Mouse (Mus musculus): Measurements from ENCODE around the gene Mettl8. TPM values are rescaled to one million over a fixed set of nuclear protein-coding genes. Genes with fewer than 3 reads are reported as not detected.

Mettl8 gene
- polyA plus RNA-seq, 1 experiment from 2014 or later = 15.7 TPM

DNA sequence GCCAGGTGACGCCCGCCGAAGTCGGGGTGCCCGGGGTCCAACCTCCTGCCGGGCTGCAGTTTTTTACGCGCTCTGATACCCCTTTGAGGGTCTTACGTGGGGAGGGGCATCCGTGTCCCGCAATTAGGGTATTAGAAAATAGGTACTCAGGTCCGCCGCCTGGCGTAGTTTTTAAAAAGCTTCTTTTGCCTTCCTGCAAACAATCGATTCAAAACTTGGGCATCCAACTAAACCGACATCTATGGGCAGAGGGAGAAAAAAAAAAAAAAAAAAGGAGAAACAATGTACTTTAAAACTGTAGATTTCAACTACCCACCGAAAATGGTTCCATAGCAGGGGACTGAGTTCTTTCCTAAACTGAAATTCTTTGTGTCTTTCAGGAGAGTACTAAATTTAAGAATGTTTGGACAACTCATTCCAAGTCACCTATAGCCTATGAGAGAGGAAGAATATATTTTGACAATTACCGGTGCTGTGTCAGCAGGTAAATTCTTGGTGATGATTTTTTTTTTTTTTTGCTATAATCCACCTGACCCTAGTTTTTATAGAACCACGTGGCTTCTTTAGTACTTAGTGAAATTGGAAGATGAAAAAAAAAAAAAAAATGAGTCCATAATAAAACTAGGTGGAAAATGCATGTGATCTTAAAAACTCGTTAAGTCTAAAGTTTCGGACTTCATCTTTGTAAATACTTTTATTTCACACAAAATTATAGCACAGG lies 892 bp upstream of the Mettl8 start:
- Histone ChIP-seq H3K27me3 (ENCODE audit: insufficient read depth, low read length) (no peaks in the 10 kb centered on the region), H3K9ac (ENCODE audit: low read depth, low read length) (peak overlapping the region; percentile 82), H3K4me1 (replicated peaks; ENCODE audit: insufficient read depth, low read length) (no peaks in the 10 kb centered on the region), H3K9me3 (replicated peaks; ENCODE audit: low read length) (no peaks in the 10 kb centered on the region), H3K27ac (peak overlapping the region; percentile 97), H3K4me3 (replicated peaks; ENCODE audit: low read depth, low read length) (peak overlapping the region; percentile 83), H3K36me3 (ENCODE audit: insufficient read depth, low read length) (0 out of 2 replicates have a peak, but pooled peaks cover 4% of the 10 kb centered on the region), H3K4me2 (ENCODE audit: low read length) (peak overlapping the region; percentile 90)
- peak; percentile 23; the same call in 1 of the 2 replicates for TF ChIP-seq CTCF (IDR thresholded peaks at IDR 0.05; ENCODE audit: low read depth)
- DNase-seq (ENCODE audit: low spot score) = no peak
- 11% methylated on average over 21 of the region's 21 CpGs for WGBS
- no peak for ATAC-seq (replicated peaks; ENCODE audit: low FRiP score, low read depth)

DNA sequence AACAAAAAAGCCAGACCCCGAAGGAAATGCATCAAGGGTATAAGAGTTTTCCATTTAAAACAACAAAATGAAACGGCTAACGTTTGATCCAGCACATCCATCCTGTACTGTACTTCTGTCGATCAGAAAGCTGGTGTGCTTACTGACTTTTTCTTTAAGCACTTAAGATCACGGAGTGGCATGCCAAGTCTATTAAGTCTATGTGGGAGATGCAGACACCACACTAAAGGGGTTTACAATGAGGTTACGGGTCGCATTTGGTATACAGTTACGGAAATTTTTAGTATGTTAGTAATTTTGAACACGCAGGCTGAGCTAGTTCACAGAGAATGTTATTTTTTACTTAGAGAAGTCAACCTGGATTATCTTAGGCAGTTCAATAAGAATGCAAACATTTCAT lies 667 bp downstream of the Mettl8 start:
- peak overlapping the region; percentile 82; the same call in 1 of the 2 replicates for H3K9ac ChIP-seq (ENCODE audit: low read depth, low read length)
- no peaks in the 10 kb centered on the region for H3K27me3 ChIP-seq (ENCODE audit: insufficient read depth, low read length)
- ATAC-seq (replicated peaks; ENCODE audit: low FRiP score, low read depth) (no peak), DNase-seq (ENCODE audit: low spot score) (no peak)
- WGBS = 26% methylated on average over 9 of the region's 9 CpGs
- H3K4me3 ChIP-seq (replicated peaks; ENCODE audit: low read depth, low read length) = peak overlapping the region; percentile 83
- peak overlapping the region; percentile 82; the same call in 1 of the 2 replicates for H3K27ac ChIP-seq
- H3K36me3 ChIP-seq (ENCODE audit: insufficient read depth, low read length) = no peaks in the 10 kb centered on the region
- H3K9me3 ChIP-seq (replicated peaks; ENCODE audit: low read length) = no peaks in the 10 kb centered on the region
- H3K4me1 ChIP-seq (replicated peaks; ENCODE audit: insufficient read depth, low read length) = no peaks in the 10 kb centered on the region
- TF ChIP-seq CTCF (IDR thresholded peaks at IDR 0.05; ENCODE audit: low read depth) = no peak
- H3K4me2 ChIP-seq (ENCODE audit: low read length) = peak overlapping the region; percentile 90

DNA sequence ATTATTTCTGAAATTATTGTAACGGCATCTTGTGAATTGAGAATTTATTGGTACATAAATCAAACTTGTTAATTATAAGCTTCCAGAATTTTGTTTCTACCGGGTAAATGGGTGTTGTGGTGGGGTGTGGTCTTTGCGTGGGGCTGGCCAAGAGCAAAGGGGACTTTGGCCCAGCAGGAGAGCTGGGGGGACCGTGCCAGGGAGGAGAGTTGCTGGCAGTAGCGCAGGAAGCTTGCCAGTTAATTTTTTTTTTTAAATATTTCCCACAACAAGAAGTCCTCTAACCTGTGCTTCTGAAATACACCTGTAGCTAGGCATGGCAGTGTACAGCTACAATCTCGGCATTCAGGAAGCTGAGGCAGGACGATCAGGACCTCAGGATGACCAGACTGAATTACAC lies 4.9 kb downstream of the Mettl8 start:
- no peak for ATAC-seq (replicated peaks; ENCODE audit: low FRiP score, low read depth)
- WGBS = 85% methylated on average over 7 of the region's 7 CpGs

DNA sequence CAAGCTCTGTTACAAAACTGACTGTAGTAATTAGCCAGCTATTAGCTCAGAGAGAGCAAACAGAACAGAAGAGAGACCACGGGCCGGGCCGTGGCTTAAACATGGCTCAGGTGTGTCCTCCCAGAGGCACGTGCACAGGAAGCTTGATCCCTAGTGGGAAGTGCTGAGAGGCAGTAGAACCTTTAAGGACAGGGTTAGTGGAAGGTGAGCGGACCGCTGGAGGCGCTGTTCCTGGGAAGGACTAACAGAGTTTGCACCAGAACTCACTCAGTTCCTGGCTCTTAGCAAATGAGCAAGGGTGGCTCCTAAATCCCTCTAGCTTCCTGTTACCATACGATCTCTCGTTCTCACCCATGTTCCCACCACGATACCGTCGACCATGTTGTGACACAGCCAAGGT lies 6.5 kb downstream of the Mettl8 start:
- ATAC-seq (replicated peaks; ENCODE audit: low FRiP score, low read depth) (no peak), DNase-seq (ENCODE audit: low spot score) (no peak)
- TF ChIP-seq CTCF (IDR thresholded peaks at IDR 0.05; ENCODE audit: low read depth) = 0 out of 2 replicates have a peak, but pooled peaks have one; percentile 7
- WGBS = 75% methylated on average over 12 of the region's 12 CpGs
- H3K9me3 ChIP-seq (replicated peaks; ENCODE audit: low read length) = no peaks in the 10 kb centered on the region
- H3K36me3 ChIP-seq (ENCODE audit: insufficient read depth, low read length) = no peaks in the 10 kb centered on the region
- no peak overlapping the region for H3K9ac ChIP-seq (ENCODE audit: low read depth, low read length)
- no peak overlapping the region for H3K4me2 ChIP-seq (ENCODE audit: low read length)
- H3K4me3 ChIP-seq (replicated peaks; ENCODE audit: low read depth, low read length) = no peak overlapping the region
- H3K27me3 ChIP-seq (ENCODE audit: insufficient read depth, low read length) = no peaks in the 10 kb centered on the region
- no peaks in the 10 kb centered on the region for H3K4me1 ChIP-seq (replicated peaks; ENCODE audit: insufficient read depth, low read length)
- no peak overlapping the region for H3K27ac ChIP-seq

More for the DNA sequence above, 4.9 kb downstream of the Mettl8 start:
- Histone ChIP-seq H3K36me3 (ENCODE audit: insufficient read depth, low read length) (no peaks in the 10 kb centered on the region), H3K4me2 (ENCODE audit: low read length) (no peak overlapping the region), H3K9ac (ENCODE audit: low read depth, low read length) (no peak overlapping the region), H3K4me1 (replicated peaks; ENCODE audit: insufficient read depth, low read length) (no peaks in the 10 kb centered on the region), H3K9me3 (replicated peaks; ENCODE audit: low read length) (no peaks in the 10 kb centered on the region), H3K27me3 (ENCODE audit: insufficient read depth, low read length) (no peaks in the 10 kb centered on the region), H3K4me3 (replicated peaks; ENCODE audit: low read depth, low read length) (no peak overlapping the region), H3K27ac (no peak overlapping the region)
- no peak for DNase-seq (ENCODE audit: low spot score)
- TF ChIP-seq CTCF (IDR thresholded peaks at IDR 0.05; ENCODE audit: low read depth) = no peak

DNA sequence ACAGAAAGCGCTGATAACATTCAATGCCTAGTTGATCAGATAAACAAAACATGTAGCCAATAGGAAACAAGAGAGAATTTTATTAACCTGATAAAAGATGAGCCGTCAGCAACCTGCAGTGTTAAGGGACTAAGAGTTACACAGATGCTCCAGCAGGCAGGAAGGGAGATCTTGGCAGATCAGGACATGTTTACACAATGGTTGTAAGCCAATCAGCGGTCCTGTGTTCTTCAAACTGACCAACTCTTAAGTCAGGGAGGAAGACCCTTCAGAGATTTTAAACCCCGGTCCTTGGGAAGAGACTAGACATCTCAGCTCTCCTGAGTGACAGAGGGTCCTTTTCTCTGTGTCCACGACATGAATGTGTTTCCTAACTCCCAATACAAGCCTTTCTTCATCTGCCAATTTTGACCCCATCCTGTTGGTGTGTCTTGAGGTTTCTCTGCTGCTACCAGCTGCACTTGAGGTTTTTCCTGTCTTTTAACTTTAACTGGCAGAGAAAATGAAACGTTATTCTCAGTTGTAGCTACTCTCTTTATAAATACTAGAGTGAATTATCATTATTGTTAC lies 8.5 kb downstream of the Mettl8 start:
- no peaks in the 10 kb centered on the region for H3K36me3 ChIP-seq (ENCODE audit: insufficient read depth, low read length)
- no peak overlapping the region for H3K27ac ChIP-seq
- no peak for TF ChIP-seq CTCF (IDR thresholded peaks at IDR 0.05; ENCODE audit: low read depth)
- H3K27me3 ChIP-seq (ENCODE audit: insufficient read depth, low read length) = no peaks in the 10 kb centered on the region
- DNase-seq (ENCODE audit: low spot score) (no peak), ATAC-seq (replicated peaks; ENCODE audit: low FRiP score, low read depth) (no peak)
- WGBS = 66% methylated on average over 6 of the region's 6 CpGs
- no peaks in the 10 kb centered on the region for H3K9me3 ChIP-seq (replicated peaks; ENCODE audit: low read length)
- H3K9ac ChIP-seq (ENCODE audit: low read depth, low read length) = no peak overlapping the region
- no peaks in the 10 kb centered on the region for H3K4me1 ChIP-seq (replicated peaks; ENCODE audit: insufficient read depth, low read length)
- no peak overlapping the region for H3K4me2 ChIP-seq (ENCODE audit: low read length)
- no peak overlapping the region for H3K4me3 ChIP-seq (replicated peaks; ENCODE audit: low read depth, low read length)

DNA sequence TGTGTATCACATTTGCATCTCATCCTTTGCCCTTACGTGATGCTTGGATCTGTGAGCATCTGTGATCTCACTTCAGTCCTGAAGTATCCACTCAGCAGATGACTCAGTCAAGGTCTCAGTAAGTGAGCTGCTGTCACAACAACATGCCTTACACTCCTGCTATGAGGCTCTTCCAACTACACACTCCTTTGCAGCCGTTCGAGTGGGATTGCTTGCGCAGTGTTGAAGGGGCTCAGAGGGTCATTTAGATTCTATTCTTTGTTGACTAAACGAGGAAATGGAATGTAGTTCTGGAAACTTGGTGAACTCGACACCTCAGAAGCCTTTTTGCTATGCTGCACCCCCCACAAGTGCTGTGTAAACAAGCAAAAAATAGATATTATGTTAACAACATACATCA lies 9.2 kb downstream of the Mettl8 start:
- no peak for TF ChIP-seq CTCF (IDR thresholded peaks at IDR 0.05; ENCODE audit: low read depth)
- Histone ChIP-seq H3K4me3 (replicated peaks; ENCODE audit: low read depth, low read length) (no peak overlapping the region), H3K36me3 (ENCODE audit: insufficient read depth, low read length) (no peaks in the 10 kb centered on the region), H3K4me1 (replicated peaks; ENCODE audit: insufficient read depth, low read length) (no peaks in the 10 kb centered on the region), H3K9ac (ENCODE audit: low read depth, low read length) (no peak overlapping the region), H3K4me2 (ENCODE audit: low read length) (no peak overlapping the region), H3K9me3 (replicated peaks; ENCODE audit: low read length) (no peaks in the 10 kb centered on the region), H3K27ac (no peak overlapping the region), H3K27me3 (ENCODE audit: insufficient read depth, low read length) (no peaks in the 10 kb centered on the region)
- DNase-seq (ENCODE audit: low spot score) (no peak), ATAC-seq (replicated peaks; ENCODE audit: low FRiP score, low read depth) (no peak)
- WGBS = 55% methylated on average over 6 of the region's 6 CpGs

Measured in kidney, postnatal 0 days (tissue).